Comparison of ENCODE assay signal across 8 mouse cellular contexts in the genomic region with DNA sequence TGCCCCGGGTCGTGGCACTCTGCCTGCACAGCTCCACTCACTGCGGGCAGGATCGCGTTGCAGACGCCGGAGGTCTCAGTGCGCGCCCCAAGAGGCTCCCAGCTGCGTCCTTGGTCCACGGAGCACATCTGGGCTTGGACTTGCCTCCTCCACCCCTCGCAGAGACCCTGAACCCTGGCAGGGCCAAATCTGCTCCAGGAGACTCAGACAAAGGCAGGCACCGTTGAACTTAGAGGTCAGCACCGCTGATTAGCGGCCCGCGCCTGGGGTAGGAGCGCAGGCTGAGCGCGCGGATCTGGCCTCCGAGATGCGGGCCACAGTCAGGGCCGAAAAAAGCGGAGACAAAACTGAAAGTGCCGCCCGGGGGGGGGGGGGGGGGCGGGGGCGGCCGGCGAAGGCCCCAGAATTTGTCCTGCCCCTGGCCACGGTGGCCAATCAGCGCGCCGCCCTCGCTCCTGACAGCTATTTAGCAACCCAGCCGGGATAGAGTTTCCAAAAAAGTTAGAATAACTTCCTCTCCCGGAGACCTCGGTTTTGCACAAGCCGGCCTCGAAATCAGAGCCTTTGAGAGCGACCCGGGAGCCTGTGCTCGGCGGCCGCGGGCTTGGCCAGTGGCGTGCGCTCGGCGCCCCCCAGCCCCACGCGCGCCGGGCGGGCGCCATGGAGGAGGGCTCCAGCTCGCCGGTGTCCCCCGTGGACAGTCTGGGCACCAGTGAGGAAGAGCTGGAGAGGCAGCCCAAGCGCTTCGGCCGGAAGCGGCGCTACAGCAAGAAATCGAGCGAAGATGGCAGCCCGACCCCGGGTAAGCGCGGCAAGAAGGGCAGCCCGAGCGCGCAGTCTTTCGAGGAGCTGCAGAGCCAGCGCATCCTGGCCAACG. TPM values are rescaled to one million over a fixed set of nuclear protein-coding genes. Genes with fewer than 3 reads are reported as not detected.
DNase-seq lines count a peak whose midpoint lies in the region; ATAC-seq and TF ChIP-seq lines count a peak whose summit lies in the region.

A gene (plus strand): TSS at position 495 of the 877 bp plus-strand sequence.

- H3K9me3 ChIP-seq in ES-Bruce4 (replicated peaks; ENCODE audit: control insufficient read depth, insufficient read depth, low read length, poor library complexity, severe bottlenecking) = no peaks in the 10 kb centered on the region
- no peaks in the 10 kb centered on the region for H3K9me3 ChIP-seq in hindbrain, embryonic 16.5 days (ENCODE audit: control insufficient read depth, low read length)
- no peaks in the 10 kb centered on the region for H3K9me3 ChIP-seq in liver, embryonic 13.5 days (replicated peaks)
- H3K9me3 ChIP-seq in neural tube, embryonic 13.5 days = no peaks in the 10 kb centered on the region

- DNase-seq in brain, adult 2 months (ENCODE audit: low read depth, low spot score) = peak; percentile 5
- DNase-seq in gastrocnemius, postnatal 25 days = peak; percentile 75
- no peak for DNase-seq in liver, embryonic 13.5 days

- no peaks in the 10 kb centered on the region for H3K4me1 ChIP-seq in ES-Bruce4 (ENCODE audit: control insufficient read depth, insufficient read depth, low read length)
- peaks cover 13% of the 10 kb centered on the region; the same call in 1 of the 2 replicates for H3K4me1 ChIP-seq in hindbrain, embryonic 16.5 days (ENCODE audit: control insufficient read depth, insufficient read depth, low read depth, low read length)
- H3K4me1 ChIP-seq in liver, embryonic 13.5 days (replicated peaks) = no peaks in the 10 kb centered on the region
- peaks cover 28% of the 10 kb centered on the region for H3K4me1 ChIP-seq in neural tube, embryonic 13.5 days (replicated peaks)

- whole genome bisulfite sequencing in hindbrain, embryonic 16.5 days = under 1% methylated on average over 67 of the region's 77 CpGs
- WGBS in liver, embryonic 13.5 days (ENCODE audit: insufficient replicate concordance) = under 1% methylated on average over 73 of the region's 77 CpGs
- WGBS in neural tube, embryonic 13.5 days = under 1% methylated on average over 75 of the region's 77 CpGs

- no peak for TF ChIP-seq EP300 in ES-Bruce4 (IDR thresholded peaks at IDR 0.05; ENCODE audit: insufficient read depth, low read depth, low read length)

- H3K9ac ChIP-seq in ES-Bruce4 (ENCODE audit: low read depth, poor library complexity, severe bottlenecking) = no peak within 1 kb of the TSS
- H3K9ac ChIP-seq in hindbrain, embryonic 16.5 days (ENCODE audit: low read depth, low read length) = peak within 1 kb of the TSS; percentile 59
- H3K9ac ChIP-seq in liver, embryonic 13.5 days = no peak within 1 kb of the TSS
- peak within 1 kb of the TSS; percentile 58 for H3K9ac ChIP-seq in neural tube, embryonic 13.5 days

- TF ChIP-seq POLR2A in ES-Bruce4 (IDR thresholded peaks at IDR 0.05; ENCODE audit: insufficient read depth, low read length) = no peak

- no peak for TF ChIP-seq CTCF in ES-Bruce4 (IDR thresholded peaks at IDR 0.05; ENCODE audit: low read depth, low read length)

- peak within 1 kb of the TSS; percentile 61 for H3K4me3 ChIP-seq in ES-Bruce4 (ENCODE audit: low read depth, low read length)
- peak within 1 kb of the TSS; percentile 50 for H3K4me3 ChIP-seq in hindbrain, embryonic 16.5 days (ENCODE audit: low read length)
- peak within 1 kb of the TSS; percentile 43 for H3K4me3 ChIP-seq in liver, embryonic 13.5 days (replicated peaks)
- H3K4me3 ChIP-seq in neural tube, embryonic 13.5 days = peak within 1 kb of the TSS; percentile 45

- peak within 1 kb of the TSS; percentile 94 for H3K4me2 ChIP-seq in hindbrain, embryonic 16.5 days (ENCODE audit: low read length)
- H3K4me2 ChIP-seq in liver, embryonic 13.5 days = peak within 1 kb of the TSS; percentile 61
- peak within 1 kb of the TSS; percentile 75 for H3K4me2 ChIP-seq in neural tube, embryonic 13.5 days

- H3K27ac ChIP-seq in ES-Bruce4 (ENCODE audit: insufficient read depth, low read length) = no peak within 1 kb of the TSS
- H3K27ac ChIP-seq in hindbrain, embryonic 16.5 days (ENCODE audit: low read depth, low read length) = no peak within 1 kb of the TSS
- no peak within 1 kb of the TSS for H3K27ac ChIP-seq in liver, embryonic 13.5 days
- H3K27ac ChIP-seq in neural tube, embryonic 13.5 days (replicated peaks) = no peak within 1 kb of the TSS

- ATAC-seq in hindbrain, embryonic 16.5 days = peak; percentile 52
- no peak for ATAC-seq in liver, embryonic 13.5 days (ENCODE audit: low read depth)
- peak; percentile 63 for ATAC-seq in neural tube, embryonic 13.5 days (ENCODE audit: low read depth)
- no peak for ATAC-seq in megakaryocyte-erythroid progenitor cell, adult 5-6 weeks (replicated peaks; ENCODE audit: low FRiP score, low TSS enrichment, poor library complexity, severe bottlenecking)
- ATAC-seq in monocyte, adult 5-6 weeks (replicated peaks; ENCODE audit: insufficient number of reproducible peaks, low FRiP score, low TSS enrichment, poor library complexity, severe bottlenecking) = no peak

- H3K36me3 ChIP-seq in ES-Bruce4 (ENCODE audit: control insufficient read depth, insufficient read depth, low read length, poor library complexity, severe bottlenecking) = no peaks in the 10 kb centered on the region
- H3K36me3 ChIP-seq in hindbrain, embryonic 16.5 days (ENCODE audit: control insufficient read depth, insufficient read depth, low read length) = no peaks in the 10 kb centered on the region
- no peaks in the 10 kb centered on the region for H3K36me3 ChIP-seq in liver, embryonic 13.5 days
- H3K36me3 ChIP-seq in neural tube, embryonic 13.5 days = no peaks in the 10 kb centered on the region

- no peaks in the 10 kb centered on the region; the same call in 1 of the 2 replicates for H3K27me3 ChIP-seq in ES-Bruce4 (ENCODE audit: control insufficient read depth, insufficient read depth, low read length, poor library complexity, severe bottlenecking)
- H3K27me3 ChIP-seq in hindbrain, embryonic 16.5 days (replicated peaks; ENCODE audit: control insufficient read depth, insufficient read depth, low read length) = peaks cover 44% of the 10 kb centered on the region
- H3K27me3 ChIP-seq in liver, embryonic 13.5 days = peaks cover 50% of the 10 kb centered on the region
- peaks cover 74% of the 10 kb centered on the region for H3K27me3 ChIP-seq in neural tube, embryonic 13.5 days

RNA-seq across cellular contexts. Expression of the gene that starts here (rescaled TPM):
- 1.1 and 2.9 TPM in 2 replicates for polyA plus RNA-seq in ES-Bruce4 (2011; ENCODE audit: insufficient read depth, insufficient read length, low read depth, missing spikeins)
- total RNA-seq in gastrocnemius, postnatal 25 days (2021) = 1 to 10 TPM; 1.5 to 1.9 TPM
- 1.7 and 2.0 TPM in 2 replicates for polyA plus RNA-seq in hindbrain, embryonic 16.5 days (2015; fragmentation: Nextera tagmentation; extraction: Ambion mirVana)
- polyA plus RNA-seq in liver, embryonic 13.5 days (2015; fragmentation: Nextera tagmentation; extraction: Ambion mirVana) = 0.35 and 0.51 TPM in 2 replicates
- 1.7 and 3.8 TPM in 2 replicates for polyA plus RNA-seq in neural tube, embryonic 13.5 days (2015; fragmentation: Nextera tagmentation; extraction: Ambion mirVana)
- total RNA-seq in megakaryocyte-erythroid progenitor cell, adult 5-6 weeks (2014; fragmentation: Nextera tagmentation) = not detected in 2 replicates
- not detected in 2 replicates for total RNA-seq in megakaryocyte-erythroid progenitor cell, adult 5-6 weeks (2017)
- total RNA-seq in monocyte, adult 5-6 weeks (2017) = not detected in 3 replicates

Comparison
In these comparisons a context has a peak if more than half of its experiments do, and no peak if none do; other contexts are left out.
1. H3K9ac ChIP-seq: peak in hindbrain, embryonic 16.5 days (single experiment) and neural tube, embryonic 13.5 days (single experiment); none in ES-Bruce4 (single experiment) and liver, embryonic 13.5 days (single experiment).
2. ATAC-seq: peak in hindbrain, embryonic 16.5 days (single experiment) and neural tube, embryonic 13.5 days (single experiment); none in liver, embryonic 13.5 days (single experiment), megakaryocyte-erythroid progenitor cell, adult 5-6 weeks (single experiment) and monocyte, adult 5-6 weeks (single experiment).
3. Peak in every context shown above with its lines, with median percentiles within 50 percentile points of each other: H3K4me3 ChIP-seq and H3K4me2 ChIP-seq.